Mouse (Mus musculus) G1E (cell line): ENCODE data around the gene Rabif.

Source experiments
- CTCF ChIP-seq: IDR thresholded peaks from 2 replicates; pipeline ENCODE4 v1.5.1; 2012; ENCODE audit warnings: low read depth, low read length, inconsistent platforms, mixed read lengths
- GATA1 ChIP-seq: IDR thresholded peaks from 2 replicates; pipeline ENCODE4 v1.6.1; 2012; ENCODE audit warnings: borderline replicate concordance, low read length, inconsistent platforms, mixed read lengths
- GATA2 ChIP-seq: IDR thresholded peaks from 2 replicates; pipeline ENCODE4 v1.6.1; 2012; ENCODE audit warnings: low read depth, low read length, inconsistent platforms, borderline replicate concordance
- POLR2AphosphoS5 ChIP-seq: IDR thresholded peaks from 2 replicates; pipeline ENCODE4 v1.6.1; 2012; ENCODE audit warnings: low read depth, low read length, inconsistent platforms; ENCODE audit not compliant: insufficient replicate concordance
- TAL1 ChIP-seq: conservative IDR thresholded peaks from 2 replicates; pipeline ENCODE4 v1.6.1; 2012; ENCODE audit warnings: low read depth, low read length, inconsistent platforms, mixed read lengths

GRCm38 (mm10) chr1:134555871-134556670 is 61.6 kb downstream of the Rabif start:
- TF ChIP-seq CTCF (no peak), POLR2AphosphoS5 (no peak), TAL1 (no peak), GATA1 (no peak), GATA2 (no peak)
